Mouse (Mus musculus): Measurements from ENCODE around the gene Nisch.

Gene Nisch

DNA sequence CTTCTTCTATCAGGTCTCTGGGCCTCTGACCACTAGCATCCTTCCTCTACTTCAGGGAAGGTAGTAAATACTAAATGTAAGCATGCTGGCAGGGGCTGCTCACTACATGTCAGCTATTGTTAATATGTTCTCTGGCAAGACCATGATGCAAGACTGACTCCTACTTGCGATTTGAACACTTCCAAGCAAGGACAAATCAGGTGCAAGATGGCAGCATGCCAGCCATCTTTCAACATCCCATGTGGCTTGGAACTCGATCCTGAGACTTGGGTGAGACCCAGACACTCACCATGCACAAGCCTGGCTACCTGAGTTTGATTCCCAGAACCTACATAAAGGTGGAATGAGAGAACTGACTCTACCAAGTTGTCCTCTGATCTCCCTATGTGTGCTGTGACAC lies 24.8 kb downstream of the Nisch start:
- DNase-seq (ENCODE audit: low spot score in 2 of 2) = no peak

- no peak for DNase-seq (ENCODE audit: low spot score in 2 of 2)
Observed at GRCm38 (mm10) chr14:31189348-31189747, 27.4 kb downstream of the Nisch start.

DNA sequence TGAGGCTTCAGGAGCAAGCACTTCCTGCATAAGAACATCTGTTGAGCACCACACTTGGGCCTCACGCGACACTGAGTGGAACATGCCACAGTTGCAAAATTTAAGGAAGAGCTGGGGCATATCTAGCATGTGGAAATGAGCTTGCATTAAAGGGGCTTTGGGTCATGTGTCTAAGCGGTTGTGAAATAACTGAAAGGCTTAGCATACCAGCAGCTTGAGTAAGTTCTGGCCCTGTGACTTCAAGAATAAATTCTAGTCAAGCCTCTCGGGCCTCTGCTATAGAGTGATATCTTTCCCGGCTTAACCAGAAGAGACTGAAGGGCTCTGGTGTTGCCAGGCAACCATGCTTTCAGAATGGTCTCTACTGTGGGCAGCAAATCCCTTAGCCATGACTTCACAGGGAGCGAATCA lies 28.0 kb downstream of the Nisch start:
- no peak for DNase-seq (ENCODE audit: low spot score in 2 of 2)

DNA sequence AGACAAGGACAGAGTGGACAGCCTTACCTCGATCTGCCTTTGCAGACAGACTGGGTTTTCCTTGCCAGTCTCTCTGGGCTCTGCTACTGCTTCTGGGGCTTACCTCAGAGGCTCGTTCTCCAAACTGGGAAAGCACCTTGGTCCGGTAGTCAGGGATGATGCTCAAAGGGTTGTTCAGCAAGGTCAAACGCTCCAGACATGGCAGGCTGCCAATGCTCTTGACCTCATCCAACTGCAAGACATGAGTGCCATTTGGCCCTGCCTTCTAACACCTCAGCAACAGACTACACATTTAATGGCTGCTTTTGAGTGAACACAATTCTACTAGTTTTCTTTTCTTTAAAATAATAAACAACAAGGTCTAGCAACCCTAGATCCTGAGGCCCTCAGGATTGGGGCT lies 30.1 kb downstream of the Nisch start:
- no peak for DNase-seq (ENCODE audit: low spot score in 2 of 2)

DNA sequence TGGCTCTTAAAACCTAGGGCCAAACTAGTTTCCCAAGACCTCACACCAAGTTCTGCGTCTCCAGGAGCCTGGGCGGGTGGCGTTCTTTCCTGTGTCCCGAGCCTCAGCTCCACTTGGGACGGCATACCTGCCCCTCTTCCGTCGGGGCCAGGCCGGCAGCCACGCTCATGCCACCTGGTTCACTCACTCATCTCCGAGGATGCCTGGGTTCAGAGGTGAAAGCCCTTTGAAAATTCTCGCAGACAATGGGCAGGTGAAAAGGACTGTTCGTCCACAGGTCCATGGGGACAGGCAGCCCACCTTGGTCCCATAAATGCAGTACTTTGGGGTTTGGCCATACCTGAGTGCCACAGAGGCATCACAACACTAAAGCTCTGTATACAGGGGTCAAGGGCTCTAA lies 32.6 kb downstream of the Nisch start:
- DNase-seq (ENCODE audit: low spot score in 2 of 2) = no peak

- no peak for DNase-seq (ENCODE audit: low spot score in 2 of 2)
Observed at GRCm38 (mm10) chr14:31183541-31183940, 33.2 kb downstream of the Nisch start.

- no peak for DNase-seq (ENCODE audit: low spot score in 2 of 2)
Observed at GRCm38 (mm10) chr14:31182786-31183290, 33.9 kb downstream of the Nisch start.

DNA sequence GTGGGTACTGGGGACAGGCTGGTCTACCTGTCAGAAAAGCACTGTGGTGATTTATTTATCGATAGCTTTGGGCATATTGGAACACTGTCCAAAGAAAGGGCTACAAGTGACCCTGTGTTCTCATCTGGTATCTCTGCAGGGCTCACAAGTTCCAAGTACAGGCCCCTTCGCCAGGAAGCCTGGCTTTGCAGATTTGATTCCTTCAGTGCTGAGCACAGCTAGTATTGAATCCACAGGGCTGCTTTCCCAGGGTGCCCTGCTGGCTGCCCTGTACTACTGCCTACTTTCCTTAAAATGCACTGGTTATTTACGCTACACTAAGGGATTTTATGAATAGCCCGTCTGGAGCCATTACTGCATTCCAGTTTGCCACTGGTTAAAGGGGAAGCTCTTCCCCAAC lies 35.2 kb downstream of the Nisch start:
- DNase-seq (ENCODE audit: low spot score in 2 of 2) = no peak

- DNase-seq (ENCODE audit: low spot score in 2 of 2) = no peak
Observed at GRCm38 (mm10) chr14:31179677-31180365, 36.9 kb downstream of the Nisch start.

DNA sequence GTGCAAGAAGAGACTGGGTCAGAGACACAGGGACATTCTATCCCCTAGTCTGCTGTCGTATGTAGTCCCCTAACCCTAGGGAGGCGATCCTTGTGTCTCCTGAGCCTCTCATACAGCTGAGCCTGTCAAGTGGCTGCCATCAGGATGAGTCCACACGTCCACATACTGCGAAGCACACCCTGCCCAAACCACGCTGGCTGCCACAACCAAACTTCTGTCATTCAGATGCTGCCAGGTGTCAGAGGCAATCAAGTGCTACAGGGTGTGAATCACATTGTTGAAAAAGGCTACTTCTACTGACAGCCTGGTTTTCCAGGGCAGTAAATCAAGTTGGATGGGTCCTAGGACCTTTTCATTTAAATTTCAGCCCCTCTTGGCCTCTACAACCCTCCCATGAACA lies 39.0 kb downstream of the Nisch start:
- DNase-seq (ENCODE audit: low spot score in 2 of 2) = no peak

- no peak for DNase-seq (ENCODE audit: low spot score in 2 of 2)
Observed at GRCm38 (mm10) chr14:31177287-31177686, 39.5 kb downstream of the Nisch start.

GRCm38 (mm10) chr14:31173537-31173936 lies 43.2 kb downstream of the Nisch start:
- no peak for DNase-seq (ENCODE audit: low spot score in 2 of 2)

GRCm38 (mm10) chr14:31172781-31173455 lies 43.8 kb downstream of the Nisch start:
- no peak for DNase-seq (ENCODE audit: low spot score in 2 of 2)

DNA sequence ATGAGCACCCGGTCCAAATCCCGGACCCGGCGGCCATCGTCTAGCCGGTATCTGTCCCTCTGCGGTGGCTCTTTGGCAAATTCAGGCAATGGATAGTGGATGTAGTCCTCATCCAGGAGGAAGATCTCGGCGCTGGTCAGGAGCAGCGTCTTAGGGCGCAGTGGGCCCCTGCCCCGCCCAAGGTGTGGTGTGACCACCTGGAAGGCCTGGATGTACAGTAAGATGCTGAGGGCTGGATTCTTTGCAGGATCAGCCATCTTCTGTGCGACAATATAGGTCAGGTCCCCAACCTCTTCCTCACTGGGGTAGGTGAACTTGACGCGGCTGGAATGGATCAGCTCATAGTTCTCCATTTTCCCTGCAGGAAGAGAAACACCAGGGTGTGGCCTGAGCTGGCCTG lies 44.9 kb downstream of the Nisch start:
- DNase-seq (ENCODE audit: low spot score in 2 of 2) = no peak

DNA sequence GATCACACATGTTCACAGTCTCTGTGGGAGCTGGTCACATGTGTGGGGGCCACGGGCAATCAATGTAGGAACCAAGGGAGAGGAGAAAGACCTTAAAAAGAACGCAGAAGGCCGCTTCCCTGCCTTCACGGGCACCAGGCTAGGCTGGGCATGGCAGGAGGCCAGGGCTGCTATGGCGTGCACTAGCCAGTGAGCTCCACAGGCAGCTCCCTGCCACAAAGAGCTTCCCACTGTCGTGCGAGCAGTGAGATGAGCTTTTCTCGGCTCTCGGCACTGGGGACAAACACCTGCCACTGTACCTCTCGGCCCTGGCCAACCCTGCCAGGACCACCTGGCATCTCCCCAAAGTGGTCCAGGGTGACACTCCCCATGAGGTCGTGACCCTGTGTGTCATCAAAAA lies 45.4 kb downstream of the Nisch start:
- no peak for DNase-seq (ENCODE audit: low spot score in 2 of 2)

- no peak for DNase-seq (ENCODE audit: low spot score in 2 of 2)
Observed at GRCm38 (mm10) chr14:31170963-31171362, 45.8 kb downstream of the Nisch start.

DNA sequence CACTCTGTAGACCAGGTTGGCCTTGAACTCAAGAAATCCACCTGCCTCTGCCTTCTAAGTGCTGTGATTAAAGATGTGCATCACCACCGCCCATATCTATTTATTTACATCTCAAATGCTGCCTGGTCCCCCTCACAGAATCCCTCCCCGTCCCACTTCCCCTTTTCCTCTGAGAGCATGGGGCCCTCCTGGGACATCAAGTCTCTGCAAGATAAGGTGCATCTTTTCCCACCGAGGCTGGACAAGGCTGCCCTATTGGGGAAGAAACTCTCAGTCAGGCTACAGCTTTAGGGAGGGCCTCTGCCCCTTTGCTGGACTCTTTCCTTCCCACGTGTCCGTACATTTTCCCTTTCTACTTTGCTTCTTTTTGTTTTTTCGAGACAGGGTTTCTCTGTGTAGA lies 47.2 kb downstream of the Nisch start:
- DNase-seq (ENCODE audit: low spot score in 2 of 2) = no peak

DNA sequence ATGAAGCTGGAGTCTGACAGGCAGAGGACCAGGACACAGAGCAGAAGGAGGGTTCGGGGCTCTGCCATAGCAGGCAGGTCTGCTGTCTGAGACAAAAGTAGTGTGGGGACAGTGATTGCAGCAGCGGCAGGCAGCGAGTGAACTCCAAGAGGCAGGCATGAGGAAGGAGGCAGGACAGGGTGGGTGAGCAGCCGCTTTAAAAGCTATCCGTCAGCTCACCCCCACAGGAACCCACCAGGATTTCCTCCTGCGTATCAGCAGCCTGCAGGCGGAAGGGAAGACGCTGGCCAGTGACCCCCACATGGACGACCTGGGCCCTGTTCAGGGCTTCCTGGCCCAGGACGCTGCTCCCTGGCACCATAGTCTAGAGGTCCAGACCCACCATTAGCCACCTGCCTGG lies 48.3 kb downstream of the Nisch start, which contains the start of gene Stab1:
Gene Stab1 (minus strand): TSS at position 217 of the 400 bp plus-strand sequence.
- DNase-seq (ENCODE audit: low spot score in 2 of 2) = no peak

DNA sequence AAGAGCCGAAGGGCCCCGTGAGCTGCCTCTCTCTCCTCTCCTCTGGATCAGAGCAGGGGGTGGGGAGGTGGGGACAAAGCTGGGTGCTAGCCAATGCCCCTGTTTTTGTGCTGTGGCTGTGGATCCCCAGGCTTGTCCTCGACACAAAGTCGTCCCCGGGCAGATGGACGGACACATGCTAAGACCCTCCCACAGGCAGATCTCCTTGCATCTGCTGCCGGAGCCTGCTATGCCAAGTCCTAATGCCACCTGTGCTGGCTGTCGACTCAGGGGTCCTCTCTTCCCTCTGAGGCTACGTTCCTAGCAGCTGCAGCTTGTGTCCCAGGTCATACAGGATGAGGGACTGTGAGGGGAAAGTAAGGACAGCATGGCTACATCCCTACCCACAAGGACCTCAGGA lies 49.9 kb downstream of the Nisch start:
- DNase-seq (ENCODE audit: low spot score in 2 of 2) = no peak

GRCm38 (mm10) chr14:31165991-31166630 lies 50.6 kb downstream of the Nisch start:
- no peak for DNase-seq (ENCODE audit: low spot score in 2 of 2)

DNA sequence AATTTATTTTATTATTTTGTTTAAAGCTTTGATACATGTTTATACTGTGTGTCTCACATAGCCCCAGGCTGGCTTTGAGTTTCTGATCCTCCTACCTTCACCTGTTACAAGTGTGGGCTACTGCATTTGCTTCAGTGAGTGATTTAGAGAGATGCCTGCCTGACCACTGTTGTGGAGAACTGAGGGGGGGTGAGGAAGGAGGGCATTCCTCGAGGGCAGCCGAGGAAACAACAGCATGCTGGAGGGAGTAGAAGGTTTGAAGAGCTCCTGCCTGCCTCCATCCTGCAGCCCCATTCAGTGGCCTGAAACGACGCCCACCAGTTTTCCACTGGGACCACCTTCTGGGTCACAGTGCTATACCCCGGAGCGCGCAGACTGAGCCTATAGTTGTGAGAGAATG lies 51.3 kb downstream of the Nisch start:
- no peak for DNase-seq (ENCODE audit: low spot score in 2 of 2)

GRCm38 (mm10) chr14:31165010-31165409 lies 51.7 kb downstream of the Nisch start:
- no peak for DNase-seq (ENCODE audit: low spot score in 2 of 2)

GRCm38 (mm10) chr14:31164067-31164466 lies 52.7 kb downstream of the Nisch start:
- DNase-seq (ENCODE audit: low spot score in 2 of 2) = no peak

All from thymus, postnatal 10 days (tissue).